Mouse (Mus musculus) ES-E14 (cell line): ENCODE results near the gene Tubb3.

Experiments
- CHD2 ChIP-seq: IDR thresholded peaks from 2 replicates; pipeline ENCODE4 v1.6.1; 2014; ENCODE audit warnings: mild to moderate bottlenecking, low read depth, low read length, inconsistent platforms
- HCFC1 ChIP-seq: IDR thresholded peaks from 2 replicates; pipeline ENCODE4 v1.6.1; 2012; ENCODE audit warnings: low read length, inconsistent platforms, borderline replicate concordance; ENCODE audit not compliant: insufficient read depth
- MAFK ChIP-seq: IDR thresholded peaks from 2 replicates; pipeline ENCODE4 v1.6.1; 2014; ENCODE audit warnings: mild to moderate bottlenecking, low read depth, low read length, inconsistent platforms; ENCODE audit not compliant: insufficient read depth
- ZC3H11A ChIP-seq: IDR thresholded peaks from 2 replicates; pipeline ENCODE4 v1.6.1; 2012; ENCODE audit warnings: low read depth, mild to moderate bottlenecking, inconsistent platforms, low read length, borderline replicate concordance
- ZNF384 ChIP-seq: IDR thresholded peaks from 2 replicates; pipeline ENCODE4 v1.6.1; 2012; ENCODE audit warnings: low read depth, low read length, inconsistent platforms

DNA sequence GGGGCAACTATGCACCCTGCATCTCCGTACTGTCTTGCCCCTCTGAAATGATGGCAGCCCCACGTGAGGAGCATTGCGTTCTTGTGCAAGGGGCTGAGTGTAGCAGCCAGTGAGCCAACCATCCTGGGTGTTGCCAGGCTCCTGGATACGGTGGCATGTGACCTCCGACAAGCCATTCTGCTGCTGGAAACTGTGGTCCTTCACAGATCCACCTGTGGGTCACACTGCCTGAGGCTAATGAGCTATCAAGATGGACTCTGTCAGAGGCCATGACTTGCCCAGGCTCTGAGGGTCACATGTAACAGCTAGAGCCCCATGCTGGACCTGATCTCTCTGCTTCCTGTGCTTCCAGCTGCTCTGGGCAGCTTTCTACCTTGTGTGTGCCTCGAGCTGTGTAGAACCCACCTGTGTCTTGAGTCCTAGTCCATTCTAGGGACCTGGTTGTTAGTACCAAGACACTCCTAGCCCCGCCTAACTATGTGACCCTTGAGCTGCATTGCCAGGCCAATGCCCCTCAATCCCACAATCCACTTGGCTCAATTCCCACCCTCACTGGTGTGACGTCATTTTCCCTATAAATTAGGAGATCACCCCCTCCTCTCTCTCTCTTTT is 5.8 kb downstream of the Tubb3 start:
- TF ChIP-seq ZC3H11A = no peak
- TF ChIP-seq MAFK = no peak
- TF ChIP-seq ZNF384 = no peak
- no peak for TF ChIP-seq HCFC1
- no peak for TF ChIP-seq CHD2
